Mouse (Mus musculus) left cerebral cortex, postnatal 14 days (tissue): ENCODE results near the gene Ppdpf. TPM values are rescaled to one million over a fixed set of nuclear protein-coding genes. Genes with fewer than 3 reads are reported as not detected.

Experiments
- total RNA-seq, 2 experiments: library from RNA; stranded (reverse); gene quantifications; 2 replicates each; pipeline ENCODE4 v1.2.3; 2021

Gene Ppdpf
- total RNA-seq, 2 experiments from 2014 or later: 114 to 118 TPM

Other genes with a start within 250 kb of the Ppdpf start
- 10 to 100 TPM; 35.7 to 45.1 TPM for gene Nkain4, start 232.5 kb upstream of the Ppdpf start, total RNA-seq
- 100 to 1,000 TPM; 136 to 137 TPM for gene Arfgap1, start 220.0 kb upstream of the Ppdpf start, total RNA-seq
- 1 to 10 TPM; 1.6 to 2.4 TPM for gene Col20a1, start 200.7 kb upstream of the Ppdpf start, total RNA-seq
- gene Chrna4, start 143.7 kb upstream of the Ppdpf start, total RNA-seq: 10 to 100 TPM; 34.3 to 41.3 TPM
- gene Kcnq2, start 51.9 kb upstream of the Ppdpf start, total RNA-seq: 100 to 1,000 TPM; 179 to 188 TPM
- 1,000 to 10,000 TPM; 1,193 to 1,221 TPM for gene Eef1a2, start 30.2 kb upstream of the Ppdpf start, total RNA-seq
- under 1 TPM in 1 of 2 experiments, not detected in 1; 0.08 TPM for gene Ptk6, start 15.5 kb downstream of the Ppdpf start, total RNA-seq
- under 1 TPM; 0.30 to 0.35 TPM for gene Srms, start 25.9 kb downstream of the Ppdpf start, total RNA-seq
- not detected for gene Fndc11, start 32.8 kb downstream of the Ppdpf start, total RNA-seq
- 1 to 10 TPM; 1.8 to 2.1 TPM for gene Helz2, start 54.8 kb downstream of the Ppdpf start, total RNA-seq
- 10 to 100 TPM; 18.3 to 20.0 TPM for gene Gmeb2, start 100.8 kb downstream of the Ppdpf start, total RNA-seq
- gene Stmn3, start 127.3 kb downstream of the Ppdpf start, total RNA-seq: 100 to 1,000 TPM; 839 to 875 TPM
- 10 to 100 TPM; 23.3 to 24.8 TPM for gene Rtel1, start 132.5 kb downstream of the Ppdpf start, total RNA-seq
- 10 to 100 TPM; 62.1 to 63.3 TPM for gene Zgpat, start 177.7 kb downstream of the Ppdpf start, total RNA-seq
- 10 to 100 TPM; 36.4 to 42.5 TPM for gene Arfrp1, start 178.2 kb downstream of the Ppdpf start, total RNA-seq
- gene Lime1, start 192.8 kb downstream of the Ppdpf start, total RNA-seq: 10 to 100 TPM; 31.3 to 35.1 TPM